Mouse (Mus musculus) CH12.LX (cell line): ENCODE data around the gene Fxyd1. TPM values are rescaled to one million over a fixed set of nuclear protein-coding genes. Genes with fewer than 3 reads are reported as not detected.
A peak's percentile ranks its signal among the peaks of the same experiment; 100 is the strongest.

Experiments
- DNase-seq: peaks from one replicate; pipeline ENCODE4 v3.0.0-alpha.2; 2013; ENCODE audit errors: extremely low read depth
- H3K27ac ChIP-seq: 2 replicates; pipeline ENCODE4 v1.5.1; 2012; ENCODE audit warnings: low read depth, mild to moderate bottlenecking, control low read depth, moderate library complexity; ENCODE audit not compliant: insufficient read depth
- H3K27me3 ChIP-seq: replicated peaks from 2 replicates; pipeline ENCODE3; 2012; ENCODE audit warnings: inconsistent platforms
- H3K36me3 ChIP-seq, 2 experiments: replicated peaks in 1 of 2; 2 replicates each; pipeline versions ENCODE3 to v1.6.1; 2012; ENCODE audit warnings: inconsistent platforms in 1 of 2, low read length in 1 of 2, mild to moderate bottlenecking in 1 of 2, mixed read lengths in 1 of 2, moderate library complexity in 1 of 2; ENCODE audit not compliant: control insufficient read depth in 1 of 2, insufficient read depth in 1 of 2
- H3K4me1 ChIP-seq, 2 experiments: 2 replicates each; pipeline ENCODE4 v1.6.1; 2012; ENCODE audit warnings: inconsistent platforms in 1 of 2, moderate library complexity in 1 of 2; ENCODE audit not compliant: insufficient read depth in 2 of 2, control insufficient read depth in 1 of 2
- H3K4me2 ChIP-seq: 2 replicates; pipeline ENCODE4 v1.6.1; 2012; ENCODE audit warnings: low read depth, mild to moderate bottlenecking, control low read depth; ENCODE audit not compliant: poor library complexity, insufficient read depth, severe bottlenecking
- H3K4me3 ChIP-seq, 3 experiments: fragments of 150-350 bp in 1 of 3; sonication (generic) in 1 of 3; replicated peaks in 1 of 3; 2 replicates each; pipeline versions ENCODE3 to v1.5.1; 2011 to 2012; ENCODE audit warnings: low read depth in 2 of 3, low read length in 2 of 3, mild to moderate bottlenecking in 2 of 3, moderate library complexity in 2 of 3, control low read depth in 1 of 3, improper control_type of control experiment in 1 of 3, inconsistent platforms in 1 of 3, mixed read lengths in 1 of 3; ENCODE audit not compliant: poor library complexity in 1 of 3
- H3K79me2 ChIP-seq: replicated peaks from 2 replicates; pipeline ENCODE4 v1.6.1; 2012; ENCODE audit warnings: mild to moderate bottlenecking, moderate library complexity; ENCODE audit not compliant: control insufficient read depth, poor library complexity, insufficient read depth, severe bottlenecking; ENCODE audit errors: extremely low read depth
- H3K9ac ChIP-seq: 2 replicates; pipeline ENCODE4 v1.6.1; 2012; ENCODE audit warnings: low read depth, mild to moderate bottlenecking, control low read depth, moderate library complexity; ENCODE audit not compliant: insufficient read depth
- H3K9me3 ChIP-seq: replicated peaks from 2 replicates; pipeline ENCODE3; 2012; ENCODE audit warnings: low read length, inconsistent platforms, mixed read lengths
- CTCF ChIP-seq, 2 experiments: IDR thresholded peaks in 1 of 2; conservative IDR thresholded peaks in 1 of 2; 2 replicates each; pipeline ENCODE4 v1.5.1; 2011 to 2012; ENCODE audit warnings: low read depth in 2 of 2, low read length in 2 of 2, improper control_type of control experiment in 1 of 2, inconsistent platforms in 1 of 2, mild to moderate bottlenecking in 1 of 2, moderate library complexity in 1 of 2
- EP300 ChIP-seq: IDR thresholded peaks from 2 replicates; pipeline ENCODE4 v1.6.1; 2011; ENCODE audit warnings: low read length, improper control_type of control experiment
- NRF1 ChIP-seq: IDR thresholded peaks from 2 replicates; pipeline ENCODE4 v1.6.1; 2014; ENCODE audit warnings: low read depth, mild to moderate bottlenecking, inconsistent platforms, low read length, improper control_type of control experiment, moderate library complexity
- PAX5 ChIP-seq: IDR thresholded peaks from 2 replicates; pipeline ENCODE4 v1.6.1; 2012; ENCODE audit warnings: low read length, inconsistent platforms, mixed read lengths
- TBP ChIP-seq: conservative IDR thresholded peaks from 2 replicates; pipeline ENCODE4 v1.6.1; 2011; ENCODE audit warnings: low read depth, low read length, improper control_type of control experiment
- USF1 ChIP-seq: IDR thresholded peaks from 2 replicates; pipeline ENCODE4 v1.6.1; 2014; ENCODE audit warnings: low read depth, mild to moderate bottlenecking, inconsistent platforms, low read length, improper control_type of control experiment
- ZC3H11A ChIP-seq: IDR thresholded peaks from 2 replicates; pipeline ENCODE4 v1.6.1; 2012; ENCODE audit warnings: low read depth, mild to moderate bottlenecking, inconsistent platforms, low read length, improper control_type of control experiment
- dilution Hi-C: fragments of 300-500 bp; cut with MboI; formaldehyde crosslinking; loops from 2 replicates; pipeline ENCODE4 v1.14.3; 2020; ENCODE audit warnings: low sequenced_read_pairs; ENCODE audit not compliant: extremely low pct_unique_long_range_greater_than_20kb, extremely low pct_ligation_motif_present
- in situ Hi-C: fragments of 300-500 bp; cut with MboI; formaldehyde crosslinking; loops from 3 replicates; pipeline ENCODE4 v1.14.3; 2019; ENCODE audit warnings: low sequenced_read_pairs, low pct_ligation_motif_present, low pct_unique_long_range_greater_than_20kb, mixed read lengths
- polyA plus RNA-seq: library from polyadenylated mRNA; unstranded; fragments of >175 nt; gene quantifications from 2 replicates; pipeline ENCODE4 v1.2.1, GENCODE M21; 2012; ENCODE audit warnings: low read depth; ENCODE audit not compliant: insufficient read length
- total RNA-seq, 2 experiments: library from RNA; depleted of rRNA; stranded (reverse); fragments of 300-350 nt in 1 of 2; fragments of >200 nt in 1 of 2; gene quantifications; 2 replicates each; pipeline ENCODE4 v1.2.3; 2012 to 2014

Gene Fxyd1
- total and polyA plus RNA-seq, 3 experiments, result not detected

DNA sequence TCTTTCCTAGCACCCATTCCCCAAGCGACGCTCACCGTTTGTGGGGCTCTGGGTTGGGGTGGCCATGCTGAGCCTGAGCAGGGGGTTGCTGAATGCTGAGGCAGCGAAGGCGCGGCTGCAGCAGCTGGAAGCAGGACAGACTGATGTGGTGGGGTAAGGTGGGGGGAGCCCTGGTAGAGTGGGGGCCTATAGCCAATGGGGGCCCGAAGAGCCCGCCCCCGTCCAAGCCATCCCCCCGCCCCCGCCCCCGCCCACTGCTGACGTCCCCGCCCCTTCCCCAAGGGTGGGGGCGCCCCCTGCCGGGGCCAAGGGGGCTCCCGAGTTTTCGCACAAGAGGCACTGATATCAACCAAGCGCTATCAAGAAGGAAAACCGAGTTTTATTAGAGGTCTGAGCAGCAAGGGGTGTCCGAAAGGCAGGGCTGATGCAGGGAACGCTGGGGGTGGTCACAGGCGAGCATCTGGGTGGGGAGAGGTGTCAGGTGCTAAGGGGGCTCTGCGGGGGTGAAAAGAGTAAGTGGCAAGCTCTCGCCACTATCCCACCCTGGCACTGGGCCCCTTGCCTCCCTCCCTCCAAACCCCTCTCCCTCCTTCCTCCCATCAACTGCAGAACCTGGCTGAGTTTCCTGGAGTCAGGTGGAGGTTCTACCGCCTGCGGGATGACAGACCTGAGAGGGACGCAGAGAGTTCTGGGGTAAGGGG lies 5.5 kb downstream of the Fxyd1 start, which contains the start of gene Fxyd7:
TSS of gene Fxyd7 (minus strand) at position 147 of the 701 bp plus-strand sequence.
- in situ Hi-C loops, result no loop called here
- Histone ChIP-seq H3K4me2 (peak within 1 kb of the TSS; percentile 31), H3K27me3 (peaks cover 71% of the 10 kb centered on the region), H3K4me3 (no peak within 1 kb of the TSS), H3K79me2 (no peaks in the 10 kb centered on the region), H3K9ac (no peak within 1 kb of the TSS), H3K4me1 (peaks cover 13 to 25% of the 10 kb centered on the region in 2 experiments), H3K36me3 (no peaks in the 10 kb centered on the region), H3K27ac (no peak within 1 kb of the TSS), H3K9me3 (no peaks in the 10 kb centered on the region)
- dilution Hi-C loops, result no loop called here
- no peak for DNase-seq
- TF ChIP-seq PAX5 (no peak), CTCF (conservative IDR thresholded peaks at IDR 0.05 in 1 of 2, IDR thresholded peaks at IDR 0.05 in 1 of 2; ENCODE audit: low read depth in 2 of 2, low read length in 2 of 2) (peak in 1 of 2 experiments; percentile 28; a peak in 1 of 4 replicates)

DNA sequence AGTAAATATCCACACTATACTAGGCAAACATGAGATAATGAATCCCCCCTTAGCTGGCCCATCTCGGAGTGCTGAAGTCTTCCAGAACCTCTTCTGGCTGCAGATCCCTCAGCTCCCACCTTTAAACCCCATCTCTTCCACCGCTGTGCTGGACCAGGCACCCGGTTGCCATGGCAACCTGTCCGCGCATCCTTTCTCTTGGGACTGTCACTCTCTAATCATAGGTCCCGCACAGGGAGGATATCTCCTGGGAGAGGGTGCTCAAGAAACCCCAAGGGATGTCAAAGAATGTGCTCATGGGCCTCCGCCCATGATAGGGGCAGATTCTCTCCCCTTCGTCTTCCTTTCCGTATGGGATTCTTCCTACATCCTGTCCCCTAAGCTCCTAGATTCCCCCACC lies 6.1 kb downstream of the Fxyd1 start:
- in situ Hi-C loops, result no loop called here
- Histone ChIP-seq H3K4me1 (peaks cover 13 to 25% of the 10 kb centered on the region in 2 experiments), H3K27me3 (peaks cover 73% of the 10 kb centered on the region), H3K4me2 (no peak overlapping the region), H3K79me2 (no peaks in the 10 kb centered on the region), H3K27ac (no peak overlapping the region), H3K9ac (no peak overlapping the region), H3K9me3 (no peaks in the 10 kb centered on the region), H3K4me3 (no peak overlapping the region), H3K36me3 (no peaks in the 10 kb centered on the region)
- no peak for TF ChIP-seq EP300
- TF ChIP-seq ZC3H11A, result no peak
- no peak for TF ChIP-seq TBP
- TF ChIP-seq USF1, result no peak
- no peak for TF ChIP-seq NRF1
- DNase-seq, result no peak
- dilution Hi-C loops, result no loop called here

- dilution Hi-C loops, result no loop called here
- Histone ChIP-seq H3K4me3 (no peak overlapping the region), H3K9ac (no peak overlapping the region), H3K4me1 (peaks cover 13 to 25% of the 10 kb centered on the region in 2 experiments), H3K79me2 (no peaks in the 10 kb centered on the region), H3K9me3 (no peaks in the 10 kb centered on the region), H3K27ac (no peak overlapping the region), H3K27me3 (peaks cover 75% of the 10 kb centered on the region), H3K36me3 (no peaks in the 10 kb centered on the region), H3K4me2 (no peak overlapping the region)
- no peak for DNase-seq
- TF ChIP-seq TBP, result no peak
- in situ Hi-C loops, result no loop called here
Observed at GRCm38 (mm10) chr7:31050487-31050886, 6.5 kb downstream of the Fxyd1 start.
